Mouse (Mus musculus): ENCODE data around the gene C1qtnf2.

Gene C1qtnf2

DNA sequence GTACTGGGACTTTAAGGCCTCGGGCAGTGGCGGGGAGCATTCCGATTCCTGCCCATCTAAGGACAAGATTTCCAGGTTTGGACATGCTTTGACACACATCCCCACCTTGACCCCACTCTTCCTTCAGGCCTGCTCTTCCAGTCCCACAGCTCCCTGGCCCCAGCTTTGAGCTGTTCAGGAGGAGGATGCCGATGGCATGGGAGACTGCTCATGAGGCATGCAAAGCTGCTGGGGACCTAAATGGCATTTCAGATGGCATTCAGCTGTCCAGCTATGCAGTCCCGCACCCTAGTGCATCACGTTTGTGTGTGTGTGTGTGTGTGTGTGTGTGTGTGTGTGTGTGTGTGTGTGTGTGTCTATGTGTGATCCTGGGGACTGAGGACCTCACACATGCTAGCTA, 63.0 kb downstream of the C1qtnf2 start:
- DNase-seq (ENCODE audit: low spot score in 2 of 2) = no peak

DNA sequence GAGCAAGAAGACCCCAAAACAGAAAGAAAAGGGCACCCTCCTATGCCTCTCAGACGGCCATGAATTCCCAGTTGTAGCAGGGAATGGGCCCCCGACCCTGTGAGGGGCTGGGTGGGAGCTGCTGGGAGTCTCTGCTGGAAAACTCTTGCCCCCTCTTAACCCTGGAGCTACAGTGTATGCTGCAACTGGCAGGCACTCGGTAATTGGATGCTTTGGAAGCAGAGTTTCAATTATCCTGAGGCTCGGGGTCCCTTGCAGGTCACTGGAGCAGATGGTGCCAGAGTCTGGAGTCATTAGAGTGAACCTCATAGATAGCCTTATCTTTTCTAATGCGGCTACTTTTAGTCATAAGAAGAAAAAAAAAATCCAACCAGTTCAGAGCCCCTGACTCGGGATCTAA, 65.8 kb downstream of the C1qtnf2 start:
- DNase-seq (ENCODE audit: low spot score in 2 of 2) = no peak
